Mouse (Mus musculus) left cerebral cortex, adult 8-10 months (tissue): ENCODE measurements at regions not wholly inside any gene's neighbourhood (a gene's known extent, or its start where the extent isn't known, plus 50 kb on each side); places are given as distances from the start of the nearest gene placed in this dataset.
"Not testable (repeated sequence)": the region's sequence is repeated elsewhere in the genome, so short reads cannot be mapped to it uniquely, and the experiment has no call there.

ENCODE experiments used
- DNase-seq, 2 experiments: peaks; one replicate each; pipeline ENCODE4 v3.0.0; 2022; ENCODE audit warnings: low spot score in 2 of 2

- DNase-seq = peak; percentile 69 to 86
These were observed 86.9 kb downstream of the Bdh1 start for GRCm38 (mm10) chr16:31508981-31509380.

GRCm38 (mm10) chr16:31510097-31510496 lies 88.0 kb downstream of the Bdh1 start:
- no peak for DNase-seq

GRCm38 (mm10) chr16:31518816-31519215 lies 96.7 kb downstream of the Bdh1 start:
- DNase-seq = no peak

- DNase-seq = no peak
These were observed 98.0 kb downstream of the Bdh1 start for GRCm38 (mm10) chr16:31520081-31520480.

GRCm38 (mm10) chr16:31521786-31522185 lies 99.7 kb downstream of the Bdh1 start:
- no peak for DNase-seq

GRCm38 (mm10) chr16:31526711-31527344 lies 104.7 kb downstream of the Bdh1 start:
- DNase-seq = no peak

- no peak for DNase-seq
These were observed 106.7 kb downstream of the Bdh1 start for GRCm38 (mm10) chr16:31528596-31529283.

- no peak for DNase-seq
These were observed 107.3 kb downstream of the Bdh1 start for GRCm38 (mm10) chr16:31529284-31529958.

- no peak for DNase-seq
These were observed 108.0 kb downstream of the Bdh1 start for GRCm38 (mm10) chr16:31530090-31530489.

GRCm38 (mm10) chr16:31533196-31533777 lies 111.2 kb downstream of the Bdh1 start:
- DNase-seq = no peak

GRCm38 (mm10) chr16:31534923-31535523 lies 112.9 kb downstream of the Bdh1 start:
- no peak for DNase-seq

GRCm38 (mm10) chr16:31536328-31536727 lies 114.2 kb downstream of the Bdh1 start:
- no peak for DNase-seq

- no peak for DNase-seq
These were observed 116.5 kb downstream of the Bdh1 start for GRCm38 (mm10) chr16:31538606-31539005.

GRCm38 (mm10) chr16:31543499-31544170 lies 119.6 kb upstream of the Dlg1 start:
- no peak for DNase-seq

- DNase-seq = no peak
These were observed 117.0 kb upstream of the Dlg1 start for GRCm38 (mm10) chr16:31546062-31546827.

GRCm38 (mm10) chr16:31546828-31547224 lies 116.4 kb upstream of the Dlg1 start:
- no peak for DNase-seq

GRCm38 (mm10) chr16:31547391-31547790 lies 115.9 kb upstream of the Dlg1 start:
- no peak for DNase-seq

- no peak for DNase-seq
These were observed 113.3 kb upstream of the Dlg1 start for GRCm38 (mm10) chr16:31549975-31550374.

GRCm38 (mm10) chr16:31550539-31550938 lies 112.7 kb upstream of the Dlg1 start:
- DNase-seq = not testable (repeated sequence)

GRCm38 (mm10) chr16:31551416-31552151 lies 111.7 kb upstream of the Dlg1 start:
- no peak for DNase-seq
